Mouse (Mus musculus) C2C12 (cell line): Measurements from ENCODE around the gene Cryba2. TPM values are rescaled to one million over a fixed set of nuclear protein-coding genes. Genes with fewer than 3 reads are reported as not detected.

Source experiments
- H3K27me3 ChIP-seq: one replicate; pipeline ENCODE4 v1.6.1; 2011; ENCODE audit not compliant: control insufficient read depth, insufficient read depth, insufficient read length
- H3K36me3 ChIP-seq: one replicate; pipeline ENCODE4 v1.6.1; 2011; ENCODE audit not compliant: control insufficient read depth, insufficient read depth
- H3K4me3 ChIP-seq: one replicate; pipeline ENCODE4 v1.5.1; 2011; ENCODE audit warnings: mild to moderate bottlenecking, control low read depth; ENCODE audit not compliant: poor library complexity, insufficient read depth, severe bottlenecking
- H3K79me2 ChIP-seq: one replicate; pipeline ENCODE4 v1.6.1; 2011; ENCODE audit not compliant: control insufficient read depth, insufficient read depth
- H3K79me3 ChIP-seq: one replicate; pipeline ENCODE4 v1.6.1; 2011; ENCODE audit warnings: low read depth, control low read depth
- H3ac ChIP-seq: one replicate; pipeline ENCODE3; 2011; ENCODE audit warnings: low read depth; ENCODE audit not compliant: control insufficient read depth, insufficient read length
- CEBPB ChIP-seq: IDR thresholded peaks from one replicate; pipeline ENCODE4 v1.6.1; 2011; ENCODE audit warnings: low read depth, mild to moderate bottlenecking, control low read depth, moderate library complexity
- CTCF ChIP-seq: IDR thresholded peaks from one replicate; pipeline ENCODE4 v1.5.1; 2011; ENCODE audit not compliant: control insufficient read depth, insufficient read depth, insufficient read length
- FOSL1 ChIP-seq: IDR thresholded peaks from one replicate; pipeline ENCODE4 v1.8.0; 2011; ENCODE audit warnings: mild to moderate bottlenecking, low read length; ENCODE audit not compliant: poor library complexity, insufficient read depth, severe bottlenecking
- MAX ChIP-seq: IDR thresholded peaks from one replicate; pipeline ENCODE4 v1.6.1; 2011; ENCODE audit warnings: mild to moderate bottlenecking, control low read depth
- MYOD1 ChIP-seq: IDR thresholded peaks from one replicate; pipeline ENCODE4 v1.6.1; 2011; ENCODE audit warnings: low read depth; ENCODE audit not compliant: control insufficient read depth, insufficient read length
- MYOG ChIP-seq: IDR thresholded peaks from one replicate; pipeline ENCODE4 v1.6.1; 2011; ENCODE audit not compliant: control insufficient read depth, insufficient read length; ENCODE audit errors: extremely low read depth
- USF1 ChIP-seq: IDR thresholded peaks from one replicate; pipeline ENCODE4 v1.6.1; 2011; ENCODE audit warnings: low read depth, mild to moderate bottlenecking, control low read depth, moderate library complexity
- microRNA-seq: library from miRNA; unstranded; fragments of <30 nt; microRNA quantifications from one replicate; pipeline ENCODE4, GENCODE M21; 2019; ENCODE audit warnings: borderline microRNAs expressed
- polyA plus RNA-seq: library from polyadenylated mRNA; unstranded; fragments of >200 nt; fragmentation: generic; extraction: Trizol; gene quantifications from one replicate; pipeline ENCODE4 v1.2.1, GENCODE M21; 2012; ENCODE audit warnings: missing spikeins

The Cryba2 gene
- polyA plus RNA-seq, 1 experiment: not detected

- Histone ChIP-seq H3K36me3 (no peaks in the 10 kb centered on the region), H3K4me3 (no peak overlapping the region), H3K27me3 (peaks cover 55% of the 10 kb centered on the region), H3K79me2 (no peaks in the 10 kb centered on the region), H3ac (no peak overlapping the region), H3K79me3 (no peaks in the 10 kb centered on the region)
- TF ChIP-seq FOSL1: no peak
- no peak for TF ChIP-seq USF1
These were observed 44.0 kb downstream of the Cryba2 start for GRCm38 (mm10) chr1:74848946-74849345.

DNA sequence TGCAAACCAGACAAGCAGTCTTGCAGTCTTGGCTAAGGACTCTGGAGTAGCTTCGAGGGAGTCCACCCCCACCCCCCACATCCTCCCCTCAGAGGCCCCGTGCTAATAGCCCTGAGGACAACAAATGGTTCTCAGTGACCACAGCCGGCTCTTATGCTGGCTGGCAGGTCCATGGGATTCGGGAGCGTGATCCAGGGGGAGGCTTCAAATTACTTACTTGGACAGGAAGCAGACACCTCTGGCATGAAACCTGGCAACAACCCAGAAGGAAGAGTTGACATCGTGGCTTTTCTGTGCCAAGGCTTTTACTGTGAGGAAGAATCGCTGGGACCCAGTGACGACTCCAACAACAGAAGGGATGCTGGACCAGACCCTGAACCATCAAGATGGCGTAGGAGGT is 46.6 kb downstream of the Cryba2 start:
- TF ChIP-seq MAX (no peak), CEBPB (no peak), MYOG (no peak), USF1 (no peak), CTCF (no peak), MYOD1 (no peak), FOSL1 (no peak)
- no peaks in the 10 kb centered on the region for H3K79me2 ChIP-seq
- no peak overlapping the region for H3K4me3 ChIP-seq
- H3K36me3 ChIP-seq: no peaks in the 10 kb centered on the region
- H3K79me3 ChIP-seq: no peaks in the 10 kb centered on the region
- H3K27me3 ChIP-seq: peaks cover 50% of the 10 kb centered on the region
- no peak overlapping the region for H3ac ChIP-seq

DNA sequence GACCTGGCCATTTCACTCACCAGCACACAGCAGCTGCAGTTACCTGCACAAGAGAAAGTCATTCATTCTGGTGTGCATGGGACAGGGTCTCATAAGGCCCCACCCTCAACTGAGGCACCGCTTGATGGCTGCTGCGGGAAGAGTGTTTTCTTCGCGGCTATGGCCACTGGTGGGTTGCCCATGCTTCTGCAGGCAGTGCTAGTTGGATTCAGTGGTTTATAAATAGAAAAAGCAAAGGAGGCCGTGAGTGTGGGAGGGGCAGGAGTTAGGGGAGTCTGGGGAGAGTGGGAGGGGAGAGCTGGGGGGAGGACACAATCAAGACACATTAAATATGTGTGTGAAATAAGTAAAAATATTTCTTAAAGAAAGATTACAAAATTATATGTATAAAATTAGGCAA is 49.9 kb downstream of the Cryba2 start:
- H3K36me3 ChIP-seq: no peaks in the 10 kb centered on the region
- no peak overlapping the region for H3K4me3 ChIP-seq
- no peaks in the 10 kb centered on the region for H3K79me3 ChIP-seq
- no peak for TF ChIP-seq MAX
- no peak for TF ChIP-seq MYOD1
- no peak for TF ChIP-seq CTCF
- no peak for TF ChIP-seq USF1
- TF ChIP-seq CEBPB: no peak
- TF ChIP-seq FOSL1: no peak
- TF ChIP-seq MYOG: no peak
- no peaks in the 10 kb centered on the region for H3K79me2 ChIP-seq
- peaks cover 34% of the 10 kb centered on the region for H3K27me3 ChIP-seq
- H3ac ChIP-seq: no peak overlapping the region

Small RNA genes within 50 kb of the gene (microRNA-seq; reads per million reads assigned to microRNA genes)
- 1.4 reads per million, percentile 32 among the genes with 10 or more reads in this experiment for gene Mir375

Other genes with a start within 250 kb of the Cryba2 start
- 7.6 TPM for gene Ttll4, start 231.4 kb downstream of the Cryba2 start, polyA plus RNA-seq
- gene Cyp27a1, start 179.6 kb downstream of the Cryba2 start, polyA plus RNA-seq: 0.05 TPM
- gene Prkag3, start 143.9 kb downstream of the Cryba2 start, polyA plus RNA-seq: 0.66 TPM
- gene Wnt6, start 121.3 kb downstream of the Cryba2 start, polyA plus RNA-seq: 3.0 TPM
- 12.9 TPM for gene Wnt10a, start 101.6 kb downstream of the Cryba2 start, polyA plus RNA-seq
- gene Cdk5r2, start 38.2 kb downstream of the Cryba2 start, polyA plus RNA-seq: 0.04 TPM
- not detected for gene Fev, start 7.7 kb downstream of the Cryba2 start, polyA plus RNA-seq
- not detected for gene Cfap65, start 42.5 kb upstream of the Cryba2 start, polyA plus RNA-seq
- gene Ihh, start 58.5 kb upstream of the Cryba2 start, polyA plus RNA-seq: 0.07 TPM
- gene Nhej1, start 232.1 kb upstream of the Cryba2 start, polyA plus RNA-seq: 5.2 TPM
- 0.08 TPM for gene Slc23a3, start 240.7 kb upstream of the Cryba2 start, polyA plus RNA-seq
- 25.8 TPM for gene Cnppd1, start 249.6 kb upstream of the Cryba2 start, polyA plus RNA-seq
- gene Retreg2, start 249.6 kb upstream of the Cryba2 start, polyA plus RNA-seq: 37.5 TPM